8 mouse cellular contexts compared by ENCODE assay signal in genomic region chr17:8801855-8802104, GRCm38 (mm10).
DNase-seq lines count a peak whose midpoint lies in the region; ATAC-seq and TF ChIP-seq lines count a peak whose summit lies in the region.

No protein-coding gene starts in this region.

- no peak for TF ChIP-seq CTCF in gastrocnemius, adult 2 months (IDR thresholded peaks at IDR 0.05)

- no peaks in the 10 kb centered on the region for H3K36me3 ChIP-seq in neural tube, embryonic 11.5 days (ENCODE audit: control insufficient read depth, insufficient read depth, low read length)
- H3K36me3 ChIP-seq in liver, embryonic 12.5 days: no peaks in the 10 kb centered on the region

- no peak; the same call in 1 of the 2 replicates for ATAC-seq in neural tube, embryonic 11.5 days (ENCODE audit: insufficient read depth, low FRiP score, low TSS enrichment)
- 0 out of 2 replicates have a peak, but pooled peaks have one; percentile 9 for ATAC-seq in liver, embryonic 12.5 days

- H3K4me1 ChIP-seq in neural tube, embryonic 11.5 days (ENCODE audit: control insufficient read depth, insufficient read depth, low read length): peaks cover 5% of the 10 kb centered on the region
- peaks cover 23% of the 10 kb centered on the region for H3K4me1 ChIP-seq in liver, embryonic 12.5 days

- no peaks in the 10 kb centered on the region for H3K9me3 ChIP-seq in neural tube, embryonic 11.5 days (ENCODE audit: control insufficient read depth, low read length)
- H3K9me3 ChIP-seq in liver, embryonic 12.5 days (replicated peaks): no peaks in the 10 kb centered on the region

- intact Hi-C loops in gastrocnemius, adult 2 months (cut with DNase I): no loop called here
- intact Hi-C loops in gastrocnemius, postnatal 36 days (cut with DNase I): loop anchor here (5.0 kb wide), 1 partner anchor 131 kb away; no protein-coding TSS in a partner anchor

- peaks cover 36% of the 10 kb centered on the region for H3K27me3 ChIP-seq in neural tube, embryonic 11.5 days (ENCODE audit: control insufficient read depth, insufficient read depth, low read length)
- peaks cover 87% of the 10 kb centered on the region for H3K27me3 ChIP-seq in liver, embryonic 12.5 days (replicated peaks)

- H3K4me3 ChIP-seq in gastrocnemius, adult 2 months: peak overlapping the region; percentile 87
- peak overlapping the region; percentile 74 for H3K4me3 ChIP-seq in neural tube, embryonic 11.5 days (ENCODE audit: low read depth, low read length)
- H3K4me3 ChIP-seq in liver, embryonic 12.5 days: peak overlapping the region; percentile 54

- H3K27ac ChIP-seq in gastrocnemius, adult 2 months: peak overlapping the region; percentile 86
- H3K27ac ChIP-seq in neural tube, embryonic 11.5 days (ENCODE audit: low read depth, low read length): peak overlapping the region; percentile 75
- H3K27ac ChIP-seq in liver, embryonic 12.5 days: no peak overlapping the region

- DNase-seq in gastrocnemius, adult 2 months: no peak
- DNase-seq in gastrocnemius, postnatal 36 days: no peak
- no peak for DNase-seq in neural tube, embryonic 11.5 days (ENCODE audit: low spot score)
- no peak for DNase-seq in neural tube, embryonic 10.5 days (ENCODE audit: extremely low spot score, low spot score)
- peak; percentile 4 for DNase-seq in yolk sac, embryonic 10.5 days (ENCODE audit: low spot score)
- no peak for DNase-seq in right cerebral cortex, postnatal 36 days (ENCODE audit: low spot score in 2 of 2)
- DNase-seq in embryo, embryonic 11 days: no peak

- H3K9ac ChIP-seq in neural tube, embryonic 11.5 days (ENCODE audit: low read length): peak overlapping the region; percentile 86
- H3K9ac ChIP-seq in liver, embryonic 12.5 days: peak overlapping the region; percentile 39

- H3K4me2 ChIP-seq in neural tube, embryonic 11.5 days (ENCODE audit: low read depth): peak overlapping the region; percentile 91
- H3K4me2 ChIP-seq in liver, embryonic 12.5 days: peak overlapping the region; percentile 74

- WGBS in neural tube, embryonic 11.5 days: 0% methylated on average over 24 of the region's 31 CpGs
- under 1% methylated on average over 31 of the region's 31 CpGs for WGBS in liver, embryonic 12.5 days (ENCODE audit: insufficient replicate concordance)
